Mouse (Mus musculus): ENCODE data around the gene Vsig8.

DNA sequence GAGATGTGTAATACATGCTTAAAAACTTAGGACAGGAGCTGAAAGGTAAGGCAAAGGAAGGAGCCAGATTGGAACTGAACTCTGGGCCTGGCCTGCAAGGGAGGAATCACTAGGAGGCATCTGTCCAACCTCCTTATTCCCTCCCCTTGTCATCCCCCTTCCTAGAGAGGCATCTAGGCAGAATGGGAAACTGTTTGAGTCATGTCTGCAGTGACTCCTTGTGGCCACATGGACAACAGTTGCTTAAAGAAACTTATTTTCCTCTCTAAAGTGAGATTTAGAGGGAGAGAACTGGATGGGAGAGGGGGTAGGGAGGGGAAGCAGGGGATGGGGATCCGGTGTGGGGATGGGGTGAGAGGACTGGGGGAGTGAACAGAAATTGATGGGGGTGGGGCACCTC, 57.0 kb downstream of the Vsig8 start:
- TF ChIP-seq POLR2A (IDR thresholded peaks at IDR 0.05; ENCODE audit: low read depth, low read length): no peak
- TF ChIP-seq CTCF (IDR thresholded peaks at IDR 0.05; ENCODE audit: borderline replicate concordance, insufficient read depth, low read length): no peak
